Mouse (Mus musculus): Measurements from ENCODE around the gene Fance. TPM values are rescaled to one million over a fixed set of nuclear protein-coding genes. Genes with fewer than 3 reads are reported as not detected.
A peak's percentile ranks its signal among the peaks of the same experiment; 100 is the strongest.
"Not testable (repeated sequence)": the region's sequence is repeated elsewhere in the genome, so short reads cannot be mapped to it uniquely, and the experiment has no call there.

Gene Fance
- total RNA-seq, 2 experiments from 2014 or later, result 15.0 to 47.9 TPM

GRCm38 (mm10) chr17:28321700-28322099 is 8.4 kb downstream of the Fance start:
- no peak for ATAC-seq (replicated peaks; ENCODE audit: poor library complexity, severe bottlenecking)

- no peak for ATAC-seq (replicated peaks; ENCODE audit: poor library complexity, severe bottlenecking)
Measured at GRCm38 (mm10) chr17:28323786-28324185, 10.5 kb downstream of the Fance start.

GRCm38 (mm10) chr17:28324416-28324815 is 11.1 kb downstream of the Fance start:
- ATAC-seq (replicated peaks; ENCODE audit: poor library complexity, severe bottlenecking), result not testable (repeated sequence)

GRCm38 (mm10) chr17:28325751-28326150 is 12.4 kb downstream of the Fance start:
- ATAC-seq (replicated peaks; ENCODE audit: poor library complexity, severe bottlenecking), result no peak

GRCm38 (mm10) chr17:28326951-28327350 is 13.6 kb downstream of the Fance start:
- no peak for ATAC-seq (replicated peaks; ENCODE audit: poor library complexity, severe bottlenecking)

GRCm38 (mm10) chr17:28327673-28328325 is 14.5 kb downstream of the Fance start:
- peak; percentile 69 for ATAC-seq (replicated peaks; ENCODE audit: poor library complexity, severe bottlenecking)

- peak; percentile 76 for ATAC-seq (replicated peaks; ENCODE audit: poor library complexity, severe bottlenecking)
Measured at GRCm38 (mm10) chr17:28328366-28328928, 15.1 kb downstream of the Fance start, which contains the start of gene Rpl10a. Gene Rpl10a (plus strand): TSS chr17:28328471.

- ATAC-seq (replicated peaks; ENCODE audit: poor library complexity, severe bottlenecking), result no peak
Measured at GRCm38 (mm10) chr17:28328946-28329345, 15.6 kb downstream of the Fance start.

GRCm38 (mm10) chr17:28329503-28330231 is 16.3 kb downstream of the Fance start:
- ATAC-seq (replicated peaks; ENCODE audit: poor library complexity, severe bottlenecking), result no peak

GRCm38 (mm10) chr17:28330232-28330546 is 16.9 kb downstream of the Fance start:
- ATAC-seq (replicated peaks; ENCODE audit: poor library complexity, severe bottlenecking), result no peak

- not testable (repeated sequence) for ATAC-seq (replicated peaks; ENCODE audit: poor library complexity, severe bottlenecking)
Measured at GRCm38 (mm10) chr17:28330590-28330989, 17.3 kb downstream of the Fance start.

- no peak for ATAC-seq (replicated peaks; ENCODE audit: poor library complexity, severe bottlenecking)
Measured at GRCm38 (mm10) chr17:28331241-28332112, 18.2 kb downstream of the Fance start.

GRCm38 (mm10) chr17:28332113-28332914 is 19.0 kb downstream of the Fance start:
- ATAC-seq (replicated peaks; ENCODE audit: poor library complexity, severe bottlenecking), result no peak

- ATAC-seq (replicated peaks; ENCODE audit: poor library complexity, severe bottlenecking), result 0 out of 2 replicates have a peak, but pooled peaks have one; percentile 8
Measured at GRCm38 (mm10) chr17:28332915-28333546, 19.7 kb downstream of the Fance start.

GRCm38 (mm10) chr17:28335267-28335666 is 21.9 kb downstream of the Fance start:
- no peak for ATAC-seq (replicated peaks; ENCODE audit: poor library complexity, severe bottlenecking)

GRCm38 (mm10) chr17:28337547-28337946 is 24.2 kb downstream of the Fance start:
- no peak for ATAC-seq (replicated peaks; ENCODE audit: poor library complexity, severe bottlenecking)

GRCm38 (mm10) chr17:28340578-28340977 is 27.3 kb downstream of the Fance start:
- ATAC-seq (replicated peaks; ENCODE audit: poor library complexity, severe bottlenecking), result no peak

- peak; percentile 74 for ATAC-seq (replicated peaks; ENCODE audit: poor library complexity, severe bottlenecking)
Measured at GRCm38 (mm10) chr17:28341091-28341490, 27.8 kb downstream of the Fance start.

- no peak for ATAC-seq (replicated peaks; ENCODE audit: poor library complexity, severe bottlenecking)
Measured at GRCm38 (mm10) chr17:28344050-28344607, 30.8 kb downstream of the Fance start.

All from granulocyte monocyte progenitor cell, adult 5-6 weeks (primary cell).